Mouse (Mus musculus) lung, postnatal 14 days (tissue): ENCODE data around the gene Upf2.
"Not testable (repeated sequence)": the region's sequence is repeated elsewhere in the genome, so short reads cannot be mapped to it uniquely, and the experiment has no call there.

Experiments used
- DNase-seq: peaks from one replicate; pipeline ENCODE4 v3.0.0; 2021

The Upf2 gene

DNA sequence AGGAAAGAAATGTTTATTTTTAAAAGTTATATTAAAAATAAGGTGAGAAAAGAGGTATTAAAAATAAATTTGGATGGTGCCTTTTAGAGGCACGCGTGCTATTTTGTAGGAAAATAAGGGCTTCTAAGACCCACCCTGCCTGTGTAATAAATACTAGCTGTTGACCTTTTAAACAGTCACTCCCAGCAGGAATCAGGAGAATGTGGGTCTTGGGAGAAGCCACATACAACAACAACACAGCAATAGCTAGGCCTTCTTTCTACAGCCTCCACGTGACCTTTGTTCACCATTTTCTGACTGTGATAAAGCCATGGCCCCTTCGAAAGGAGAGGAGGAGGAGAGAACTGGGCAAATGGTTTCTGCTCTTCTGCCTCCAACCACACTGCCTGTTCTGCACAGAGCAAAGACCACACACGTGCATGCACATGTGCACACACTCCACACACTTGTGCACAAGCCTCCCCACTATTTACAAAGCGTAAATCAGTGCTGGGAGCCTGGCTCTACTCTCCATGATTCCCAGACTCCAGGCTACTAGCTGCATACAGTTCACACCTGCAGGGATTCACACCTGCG, 121.5 kb downstream of the Upf2 start:
- DNase-seq: no peak

DNA sequence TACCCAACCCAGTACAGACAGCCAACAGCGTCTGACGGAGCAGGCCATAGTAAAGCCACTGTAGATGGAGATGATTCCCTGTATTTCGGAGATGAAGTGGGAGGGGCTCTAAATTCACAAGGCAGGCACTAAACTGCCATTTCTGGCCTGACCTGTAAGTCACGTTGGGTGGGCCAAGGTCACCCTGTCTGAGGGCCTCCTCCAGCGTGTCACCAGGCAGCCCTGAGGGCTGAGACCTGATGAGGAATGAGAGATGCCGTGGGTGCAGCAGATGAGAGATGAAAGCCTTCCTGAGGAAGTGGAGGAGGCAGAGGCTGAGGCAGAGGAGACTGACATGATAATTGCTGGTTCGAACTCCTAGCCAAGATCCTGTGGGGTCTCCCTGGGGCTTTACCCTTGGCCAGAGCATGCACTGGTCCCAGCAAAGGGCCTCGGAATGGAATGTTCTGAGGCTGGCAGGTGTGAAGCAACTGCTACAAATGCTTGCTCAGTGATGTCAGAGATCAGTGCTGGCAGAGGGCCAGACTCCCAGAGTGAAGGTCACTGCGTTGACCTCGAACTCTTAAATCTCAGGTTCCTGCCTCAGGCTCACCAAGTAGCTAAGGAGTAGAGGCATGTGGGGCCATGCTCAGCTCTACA, 123.7 kb downstream of the Upf2 start:
- DNase-seq: peak; percentile 54

DNA sequence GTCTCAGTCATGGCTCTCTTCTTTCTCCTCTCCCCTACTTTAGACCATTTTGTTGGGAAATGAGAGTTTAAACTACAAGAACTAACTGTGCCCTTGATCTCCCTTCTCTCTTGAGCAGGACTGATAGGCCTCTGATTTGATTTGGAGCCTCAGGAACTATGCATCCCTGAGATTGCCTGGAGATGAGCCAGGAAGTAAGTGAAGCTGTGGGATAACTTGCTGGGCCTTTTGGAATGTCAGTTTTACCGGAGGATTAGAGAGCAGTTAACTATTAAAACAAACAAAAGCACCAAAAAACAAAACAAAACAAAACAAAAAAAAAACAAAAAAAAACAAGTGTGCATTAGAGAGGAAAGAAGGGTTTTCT, 124.2 kb downstream of the Upf2 start:
- no peak for DNase-seq

DNA sequence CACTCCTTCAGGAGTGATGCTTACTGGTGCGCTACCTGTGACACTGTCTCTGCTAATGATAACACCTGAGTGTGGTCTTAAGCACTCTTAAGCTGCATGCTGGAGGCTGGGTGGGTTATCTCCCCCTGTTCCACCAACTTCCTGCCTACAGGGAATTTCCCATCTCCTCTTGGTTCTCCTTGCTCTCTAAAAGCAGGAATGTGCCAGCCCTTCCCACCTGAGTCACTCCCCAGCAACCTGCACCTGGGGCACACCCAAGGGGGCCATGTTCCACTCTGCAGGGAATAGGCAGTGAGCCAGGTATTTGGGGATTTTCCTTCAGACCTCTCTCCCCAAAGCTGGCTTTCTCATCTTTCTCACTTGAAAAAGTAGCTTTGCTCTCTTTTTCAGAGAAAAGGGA, 128.8 kb downstream of the Upf2 start:
- DNase-seq: no peak

DNA sequence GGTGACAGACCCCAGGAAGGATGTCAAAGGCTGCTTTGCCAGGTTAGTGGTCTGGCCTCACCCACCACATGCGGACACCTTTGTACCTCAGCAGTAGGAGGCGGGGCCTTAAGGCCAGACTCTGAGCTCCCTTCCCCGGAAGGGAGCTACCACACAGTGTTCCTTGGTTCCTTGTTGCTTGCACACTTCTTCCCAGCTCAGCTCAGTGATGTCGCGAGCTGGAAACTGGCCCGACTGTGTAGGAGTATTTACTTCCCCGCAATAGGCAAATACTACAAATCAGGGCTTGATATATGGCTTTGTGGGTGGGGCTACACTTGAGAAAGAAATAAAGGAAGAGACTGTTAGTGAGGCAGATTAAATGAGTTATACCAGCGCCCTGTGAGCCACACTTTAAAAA, 129.8 kb downstream of the Upf2 start:
- DNase-seq: peak; percentile 63

DNA sequence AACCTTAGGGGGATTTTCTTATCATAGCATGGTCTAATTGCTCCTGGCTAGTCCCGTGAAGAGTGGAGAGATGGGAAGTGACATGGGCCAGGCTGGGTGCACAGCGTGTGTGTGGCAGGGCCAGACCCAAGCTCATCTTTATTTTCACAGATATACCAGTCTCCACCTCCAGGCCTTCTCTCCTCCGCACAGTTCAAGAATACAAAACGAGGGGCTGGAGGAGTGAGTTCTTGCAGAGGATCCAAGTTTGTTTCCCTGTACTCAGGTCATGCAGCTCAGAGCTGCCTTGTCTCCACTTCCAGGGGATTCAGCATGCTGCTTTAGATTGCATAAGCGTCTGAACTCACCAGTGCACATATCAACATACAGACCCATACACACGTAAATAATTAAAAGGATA, 131.3 kb downstream of the Upf2 start:
- DNase-seq: no peak

DNA sequence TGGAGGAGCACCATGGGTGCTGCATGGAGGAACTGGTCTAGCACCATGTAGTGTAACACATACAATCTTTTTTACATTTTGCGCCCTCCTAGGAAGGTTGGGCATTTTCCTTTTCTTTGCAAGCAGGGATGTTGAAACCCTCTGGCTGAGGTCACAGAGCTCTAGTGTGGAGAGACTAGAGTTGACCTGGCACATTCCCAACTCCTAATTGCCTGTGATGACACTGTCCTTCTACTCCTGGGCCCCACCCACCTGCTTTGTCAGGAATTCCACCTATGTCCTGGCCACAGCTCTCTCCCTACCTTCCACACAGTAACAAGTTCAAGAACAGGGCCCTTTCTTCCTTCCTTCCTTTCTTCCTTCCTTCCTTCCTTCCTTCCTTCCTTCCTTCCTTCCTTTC, 132.4 kb downstream of the Upf2 start:
- peak; percentile 57 for DNase-seq

DNA sequence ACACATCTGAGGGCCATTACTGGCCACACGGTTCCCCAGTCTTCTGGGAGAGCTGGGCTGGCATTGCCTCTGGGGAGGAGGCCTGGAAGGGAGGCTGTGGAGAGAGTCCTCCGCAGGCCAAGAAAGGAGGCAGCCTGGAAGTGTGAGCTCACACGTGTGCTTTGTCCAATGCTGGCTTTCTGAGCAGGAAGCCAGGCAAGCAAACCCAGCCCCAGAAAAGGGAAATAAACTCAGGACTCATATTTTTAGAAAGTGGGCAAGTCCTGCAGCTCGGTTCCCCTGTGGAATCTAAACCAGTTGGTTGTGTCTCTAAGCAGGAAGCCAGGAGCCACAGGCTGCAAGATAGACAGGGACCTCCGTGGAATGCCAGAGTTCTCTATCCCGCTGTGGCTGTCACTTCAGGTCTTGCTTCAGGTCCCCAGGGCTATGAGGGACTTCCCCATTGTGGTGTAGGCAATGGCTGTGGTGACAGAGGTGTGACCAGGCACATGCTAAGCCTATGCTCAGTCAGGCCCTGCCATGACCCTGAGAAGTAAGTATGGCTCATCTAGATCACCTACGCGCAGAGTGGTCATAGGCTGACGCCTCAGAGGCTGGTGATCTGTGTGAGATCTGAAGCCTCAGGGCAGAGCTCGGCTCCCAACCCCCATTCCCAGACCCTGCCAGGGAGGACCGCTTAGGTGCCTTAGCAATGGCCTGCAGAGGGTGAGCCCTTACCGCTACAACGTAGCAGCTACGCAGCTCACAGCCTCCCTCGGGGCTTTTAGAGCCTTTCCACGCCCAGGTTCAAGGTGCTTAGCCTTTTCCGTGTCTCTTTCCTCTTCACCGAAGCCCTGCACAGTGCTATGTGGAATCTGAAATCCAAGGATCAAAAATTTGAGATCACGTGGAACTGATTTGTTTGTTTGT, 134.6 kb downstream of the Upf2 start:
- no peak for DNase-seq

DNA sequence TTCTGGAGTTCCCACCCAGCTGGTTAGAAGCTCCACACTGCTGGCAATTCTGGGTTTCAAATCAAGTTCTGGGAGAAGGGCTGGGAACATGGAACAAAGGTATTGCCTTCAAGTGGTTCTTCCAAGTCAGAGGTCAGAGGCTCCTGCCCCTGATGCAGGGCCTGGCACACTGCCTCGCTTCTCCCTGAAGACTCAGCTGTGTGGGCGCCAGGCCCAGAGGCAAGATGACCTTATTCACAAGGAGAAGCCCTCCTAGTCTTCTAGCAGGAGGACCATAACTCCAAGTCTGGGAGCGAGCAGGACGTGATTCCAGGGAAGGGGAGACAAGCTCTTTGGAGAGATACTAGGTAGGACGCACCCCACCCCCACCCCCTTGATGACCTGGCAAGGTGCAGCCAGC, 135.9 kb downstream of the Upf2 start:
- no peak for DNase-seq

DNA sequence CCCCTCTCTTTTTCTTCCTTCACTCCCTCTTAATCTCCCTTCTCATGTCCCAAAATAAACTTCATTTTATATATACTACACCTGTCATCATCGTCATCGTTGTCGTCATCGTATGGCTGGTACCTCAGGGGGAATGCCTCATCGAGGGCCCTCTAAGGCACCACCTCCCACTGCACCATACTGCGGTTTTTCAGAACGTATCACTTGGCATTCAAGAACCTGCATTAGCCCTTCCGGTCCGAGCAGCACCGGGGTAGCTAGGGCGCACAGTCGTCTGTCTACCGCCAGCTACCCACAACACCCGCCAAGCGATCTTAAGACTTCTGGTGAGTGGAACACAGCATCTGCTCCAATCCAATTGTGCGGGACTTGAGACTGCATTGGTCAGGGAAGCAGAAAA, 138.7 kb downstream of the Upf2 start:
- not testable (repeated sequence) for DNase-seq

DNA sequence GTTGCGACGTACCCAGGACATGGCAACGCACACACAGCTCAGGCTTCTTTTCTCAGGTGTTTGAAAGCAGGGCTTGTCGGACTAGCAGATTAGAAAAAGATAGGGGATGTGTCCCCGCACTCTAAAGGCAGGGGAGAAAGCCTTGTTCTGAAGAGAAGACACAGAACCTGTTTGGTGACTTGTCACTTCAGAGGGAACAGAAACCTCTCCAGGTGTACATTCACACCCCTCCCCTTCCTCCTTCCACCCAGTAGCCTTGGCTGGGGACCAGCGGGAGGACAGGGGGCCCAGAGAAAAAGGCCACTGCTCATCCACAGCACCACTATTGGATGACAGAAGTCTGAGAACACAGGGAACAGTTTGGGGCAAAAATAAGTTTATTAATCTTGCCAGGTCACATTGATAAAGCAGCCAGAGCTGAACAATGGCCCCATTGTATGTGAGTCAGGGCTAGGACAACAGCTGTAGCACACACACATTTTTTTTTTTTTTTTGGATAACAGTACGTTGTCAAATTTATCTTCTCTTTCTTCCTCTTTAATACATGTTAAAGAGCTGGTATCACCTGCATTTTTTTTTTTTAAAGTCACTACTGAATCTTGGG, 145.9 kb downstream of the Upf2 start:
- DNase-seq: no peak

DNA sequence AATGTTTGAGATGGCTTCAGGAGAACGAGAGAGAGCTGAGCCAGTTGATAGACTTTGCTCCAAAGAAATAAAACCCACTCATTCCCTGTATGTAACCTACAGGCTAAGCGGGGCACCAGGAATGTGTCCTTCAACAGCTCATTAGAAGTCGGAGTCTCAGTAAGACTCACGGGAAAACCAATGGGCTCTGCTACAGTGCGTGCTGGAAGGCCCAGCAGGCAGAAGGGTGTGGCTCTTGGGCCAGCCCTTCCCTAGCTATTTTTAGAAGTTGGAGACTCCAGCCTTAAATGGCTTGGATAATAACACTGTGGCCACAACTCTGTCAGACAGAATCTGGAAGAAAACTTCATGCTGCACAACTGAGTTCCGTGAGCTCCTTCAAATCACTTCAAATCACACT, 147.7 kb downstream of the Upf2 start:
- peak; percentile 76 for DNase-seq

DNA sequence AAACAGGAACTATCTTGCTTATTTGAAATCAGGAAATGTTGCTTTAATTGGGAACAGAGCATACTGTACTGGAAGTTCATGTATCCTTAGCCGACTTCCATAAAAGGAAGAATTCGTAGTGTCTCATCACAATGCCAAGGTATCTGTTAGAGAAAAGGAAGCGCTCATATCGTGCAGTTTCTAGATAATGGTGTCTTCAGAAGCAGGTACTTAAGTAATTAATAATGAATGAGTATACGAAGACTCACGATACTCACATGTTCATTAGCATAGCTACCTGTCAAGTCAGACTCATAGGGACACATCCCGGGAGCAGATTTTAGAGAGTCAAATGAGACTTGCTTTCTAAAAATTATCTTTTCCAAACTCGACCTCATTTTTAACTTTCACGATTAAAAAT, 148.2 kb downstream of the Upf2 start:
- DNase-seq: no peak

DNA sequence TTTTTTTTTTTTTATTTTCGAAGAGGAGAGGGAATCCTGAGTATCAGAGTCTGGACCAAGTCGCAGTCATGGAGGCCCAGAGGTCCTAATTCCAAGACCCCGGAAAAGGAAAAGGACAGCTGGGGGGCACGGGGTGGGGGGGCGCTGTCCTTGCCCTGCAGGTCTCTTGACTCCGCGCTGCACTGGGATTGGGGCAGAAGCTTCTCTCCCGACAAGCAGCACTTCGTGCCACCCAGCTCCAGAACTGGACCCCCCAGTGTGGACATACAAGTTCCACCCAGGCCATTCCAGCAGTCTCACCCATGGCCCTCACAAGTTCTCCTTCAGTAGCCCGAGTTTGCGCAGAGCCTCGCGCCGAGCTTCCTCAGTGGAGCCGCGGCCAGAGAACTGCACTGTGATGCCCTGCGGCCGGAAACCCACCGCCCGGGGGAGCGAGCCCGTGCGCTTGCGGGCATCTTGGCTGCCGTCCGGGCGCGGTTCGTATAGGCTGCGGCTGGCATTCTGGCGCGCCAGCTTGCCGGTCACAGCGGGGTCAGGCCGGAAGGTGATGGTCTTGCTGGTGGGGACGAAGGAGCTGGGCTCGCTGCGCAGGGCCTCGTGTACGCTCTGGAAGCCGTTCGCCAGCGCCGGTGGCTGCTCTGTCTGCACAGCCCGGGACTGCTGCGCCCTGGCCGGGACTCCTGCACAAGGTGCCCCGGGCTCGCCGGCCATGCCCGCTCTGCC, 148.9 kb downstream of the Upf2 start:
- DNase-seq: peak; percentile 28

DNA sequence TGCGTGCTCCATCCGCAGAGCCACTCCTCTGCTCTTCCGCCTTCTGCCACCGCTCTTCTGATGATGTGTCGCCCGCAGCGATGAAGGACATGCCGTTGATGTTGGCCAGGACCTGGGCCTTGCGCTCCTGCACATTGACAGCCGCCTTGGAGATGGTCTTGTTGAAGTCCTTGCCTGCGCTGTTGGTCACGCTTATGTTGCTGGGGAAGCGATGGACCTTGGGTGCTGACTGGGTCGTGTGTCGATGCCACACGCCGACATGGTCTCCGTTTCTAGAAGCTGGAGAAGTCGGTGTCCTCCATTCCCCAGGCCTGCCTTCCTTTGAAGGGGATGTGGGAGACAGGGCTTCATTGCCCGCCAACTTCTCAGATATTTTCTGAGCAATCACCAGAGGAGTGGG, 149.5 kb downstream of the Upf2 start:
- DNase-seq: no peak

DNA sequence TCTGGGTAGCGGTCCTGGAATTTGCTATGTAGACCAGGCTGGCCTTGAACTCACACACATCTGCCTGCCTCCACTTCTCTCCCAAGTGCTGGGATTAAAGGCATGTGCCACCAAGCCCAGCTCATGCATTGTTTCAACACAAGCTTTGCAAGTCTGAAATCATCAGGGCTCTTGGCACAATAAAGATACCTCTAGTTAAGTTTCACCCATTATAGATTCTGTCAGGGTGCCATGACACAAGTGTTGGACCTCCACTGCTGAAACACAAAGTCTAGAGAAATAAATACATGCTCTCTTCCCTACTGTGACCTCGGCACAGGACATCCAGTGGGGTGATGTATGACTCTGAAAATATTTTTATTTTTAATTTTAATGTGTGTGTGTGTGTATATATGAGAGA, 154.2 kb downstream of the Upf2 start:
- no peak for DNase-seq
